Comparison of ENCODE assay signal across 15 mouse cellular contexts in the genomic region with DNA sequence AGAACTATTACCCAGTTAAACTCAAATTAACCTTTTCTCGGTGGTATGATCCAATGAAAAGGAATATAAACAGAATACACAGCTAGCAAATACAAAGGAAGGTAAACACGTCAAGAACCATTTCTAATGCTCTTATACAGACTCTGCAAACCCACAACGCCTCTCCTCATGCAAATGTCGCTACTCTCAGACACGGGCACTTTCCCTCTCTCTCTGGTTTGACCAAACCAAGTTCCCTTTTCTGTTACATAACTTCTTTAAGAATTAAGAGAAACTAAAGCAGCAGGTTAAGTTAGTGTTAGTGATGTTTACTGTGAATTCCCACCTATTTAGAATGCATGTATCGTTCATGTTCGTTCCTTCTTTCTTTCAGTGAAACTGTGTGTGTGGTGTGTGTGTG.
"Had no signal": no experiment of that assay in that cellular context is flagged by ENCODE, and none has a peak within 500 bp of the region (broad histone marks: within the 10 kb centered on the region; RNA-seq: fewer than 3 reads in every experiment).

No protein-coding gene starts in this region.

- H3K9me3 ChIP-seq: limb, embryonic 12.5 days; limb, embryonic 15.5 days had no signal

- ATAC-seq: liver, postnatal 0 days; lung, postnatal 0 days had no signal

- H3K4me3 ChIP-seq: limb, embryonic 12.5 days; limb, embryonic 15.5 days had no signal

- H3K9ac ChIP-seq: limb, embryonic 12.5 days; limb, embryonic 15.5 days; liver, embryonic 14.5 days; liver, postnatal 0 days; lung, embryonic 14.5 days had no signal

- H3K27ac ChIP-seq: kidney, postnatal 0 days; limb, embryonic 12.5 days; limb, embryonic 15.5 days; liver, embryonic 14.5 days; macrophage had no signal

- H3K4me1 ChIP-seq: limb, embryonic 12.5 days; limb, embryonic 15.5 days had no signal

- H3K4me2 ChIP-seq: limb, embryonic 12.5 days; limb, embryonic 15.5 days; liver, embryonic 11.5 days; lung, embryonic 14.5 days; midbrain, embryonic 11.5 days had no signal

- DNase-seq: kidney, adult 18-20 months; kidney, postnatal 25 days; left cerebral cortex, postnatal 4 days; liver, postnatal 0 days; lung, embryonic 14.5 days; midbrain, embryonic 14.5 days; thymus, postnatal 25 days had no signal

- H3K27me3 ChIP-seq: limb, embryonic 12.5 days; limb, embryonic 15.5 days had no signal
